Mouse (Mus musculus) gastrocnemius, adult 2 months (tissue): ENCODE results near the gene Upk1a. TPM values are rescaled to one million over a fixed set of nuclear protein-coding genes. Genes with fewer than 3 reads are reported as not detected.

Source experiments
- DNase-seq: peaks from one replicate; pipeline ENCODE4 v3.0.0; 2022
- H3K27ac ChIP-seq: fragments of 200-600 bp; 2 replicates; pipeline ENCODE4 v1.8.1; 2022; ENCODE audit warnings: mild to moderate bottlenecking
- H3K4me3 ChIP-seq: fragments of 200-600 bp; 2 replicates; pipeline ENCODE4 v1.8.1; 2022; ENCODE audit warnings: mild to moderate bottlenecking, moderate library complexity
- CTCF ChIP-seq: fragments of 200-600 bp; IDR thresholded peaks from 2 replicates; pipeline ENCODE4 v1.8.1; 2022; ENCODE audit warnings: antibody characterized with exemption, mild to moderate bottlenecking, moderate library complexity
- intact Hi-C: fragments of 180-260 bp; cut with DNase I; formaldehyde crosslinking; loops from one replicate; pipeline ENCODE4 v1.15.1; 2025
- total RNA-seq, 2 experiments: library from RNA; stranded (reverse); gene quantifications; 2 replicates each; pipeline ENCODE4 v1.2.3; 2021

Gene Upk1a
- total RNA-seq, 2 experiments from 2014 or later: 0.17 TPM; not detected in 1

- no peak overlapping the region for H3K4me3 ChIP-seq
- no peak for TF ChIP-seq CTCF
- DNase-seq: no peak
- intact Hi-C loops: no loop called here
- H3K27ac ChIP-seq: no peak overlapping the region
Measured at GRCm38 (mm10) chr7:30618658-30619057, 6.0 kb upstream of the Upk1a start.

GRCm38 (mm10) chr7:30615049-30615760 lies 2.6 kb upstream of the Upk1a start:
- DNase-seq: no peak
- H3K27ac ChIP-seq: no peak overlapping the region
- H3K4me3 ChIP-seq: no peak overlapping the region
- no peak for TF ChIP-seq CTCF
- intact Hi-C loops: no loop called here

- peak; percentile 24; the same call in 1 of the 2 replicates for TF ChIP-seq CTCF
- DNase-seq: no peak
- intact Hi-C loops: no loop called here
- Histone ChIP-seq H3K27ac (no peak overlapping the region), H3K4me3 (no peak overlapping the region)
Measured at GRCm38 (mm10) chr7:30614454-30614853, 1.8 kb upstream of the Upk1a start.

- DNase-seq: peak; percentile 64
- Histone ChIP-seq H3K4me3 (no peak overlapping the region), H3K27ac (no peak overlapping the region)
- peak; percentile 85 for TF ChIP-seq CTCF
- intact Hi-C loops: loop anchor here (1.0 kb wide), 1 partner anchor 24 kb away; no protein-coding TSS in a partner anchor
Measured at GRCm38 (mm10) chr7:30613529-30614112, 974 bp upstream of the Upk1a start.

GRCm38 (mm10) chr7:30610043-30610442 lies 2.6 kb downstream of the Upk1a start:
- intact Hi-C loops: no loop called here
- Histone ChIP-seq H3K4me3 (no peak overlapping the region), H3K27ac (no peak overlapping the region)
- DNase-seq: no peak
- TF ChIP-seq CTCF: no peak

- intact Hi-C loops: no loop called here
- no peak for DNase-seq
- no peak overlapping the region for H3K27ac ChIP-seq
- no peak overlapping the region for H3K4me3 ChIP-seq
- TF ChIP-seq CTCF: no peak
Measured at GRCm38 (mm10) chr7:30608476-30608875, 4.2 kb downstream of the Upk1a start.

- peak; percentile 52 for DNase-seq
- peak; percentile 65 for TF ChIP-seq CTCF
- intact Hi-C loops: no loop called here
- Histone ChIP-seq H3K4me3 (no peak overlapping the region), H3K27ac (no peak overlapping the region)
Measured at GRCm38 (mm10) chr7:30607706-30608309, 4.8 kb downstream of the Upk1a start.

GRCm38 (mm10) chr7:30604944-30605343 lies 7.7 kb downstream of the Upk1a start:
- intact Hi-C loops: no loop called here
- no peak overlapping the region for H3K4me3 ChIP-seq
- no peak overlapping the region for H3K27ac ChIP-seq
- TF ChIP-seq CTCF: no peak
- no peak for DNase-seq

- no peak overlapping the region for H3K27ac ChIP-seq
Measured at GRCm38 (mm10) chr7:30604424-30604823, 8.2 kb downstream of the Upk1a start.

GRCm38 (mm10) chr7:30602583-30602982 lies 10.1 kb downstream of the Upk1a start:
- DNase-seq: no peak
- no peak for TF ChIP-seq CTCF
- Histone ChIP-seq H3K27ac (no peak overlapping the region), H3K4me3 (no peak overlapping the region)
- intact Hi-C loops: no loop called here

More at GRCm38 (mm10) chr7:30604424-30604823, 8.2 kb downstream of the Upk1a start:
- no peak for TF ChIP-seq CTCF
- no peak for DNase-seq
- H3K4me3 ChIP-seq: no peak overlapping the region
- intact Hi-C loops: no loop called here

GRCm38 (mm10) chr7:30600651-30601050 lies 12.0 kb downstream of the Upk1a start:
- intact Hi-C loops: no loop called here
- no peak for DNase-seq
- no peak overlapping the region for H3K27ac ChIP-seq
- TF ChIP-seq CTCF: no peak
- H3K4me3 ChIP-seq: no peak overlapping the region

GRCm38 (mm10) chr7:30599933-30600353 lies 12.7 kb downstream of the Upk1a start:
- no peak for TF ChIP-seq CTCF
- Histone ChIP-seq H3K27ac (no peak overlapping the region), H3K4me3 (no peak overlapping the region)
- intact Hi-C loops: loop anchor here (10.0 kb wide), 1 partner anchor 375 kb away; the partner anchor contains the start of genes Fam187b and Lsr
- DNase-seq: peak; percentile 91

- intact Hi-C loops: loop anchor here (10.0 kb wide), 1 partner anchor 376 kb away; the partner anchor contains the start of genes Fam187b and Lsr
- no peak for DNase-seq
- Histone ChIP-seq H3K27ac (no peak within 1 kb of the TSS), H3K4me3 (no peak within 1 kb of the TSS)
- no peak for TF ChIP-seq CTCF
Measured at GRCm38 (mm10) chr7:30598786-30599185, 13.9 kb downstream of the Upk1a start, which contains the start of gene Zbtb32. TSS of gene Zbtb32 (minus strand) at chr7:30598909.
